25 mouse cellular contexts compared by ENCODE assay signal in genomic region chr9:65374468-65375162, GRCm38 (mm10). TPM values are rescaled to one million over a fixed set of nuclear protein-coding genes. Genes with fewer than 3 reads are reported as not detected.
DNase-seq lines count a peak whose midpoint lies in the region; ATAC-seq and TF ChIP-seq lines count a peak whose summit lies in the region.
"Had no signal": no experiment of that assay in that cellular context is flagged by ENCODE, and none has a peak within 500 bp of the region (broad histone marks: within the 10 kb centered on the region; RNA-seq: fewer than 3 reads in every experiment).

No protein-coding gene starts in this region.

- no peak for ATAC-seq in midbrain, embryonic 15.5 days (replicated peaks)
- no peak for ATAC-seq in erythroid progenitor cell, adult 5-6 weeks (replicated peaks; ENCODE audit: low FRiP score, poor library complexity, severe bottlenecking)
- ATAC-seq: midbrain, embryonic 13.5 days had no signal

- no peak overlapping the region for H3K9ac ChIP-seq in midbrain, embryonic 15.5 days
- H3K9ac ChIP-seq: heart, embryonic 13.5 days; hindbrain, embryonic 13.5 days; liver, embryonic 15.5 days; midbrain, embryonic 13.5 days had no signal

- H3K4me3 ChIP-seq in layer of hippocampus, adult 2 months = no peak overlapping the region
- no peak overlapping the region for H3K4me3 ChIP-seq in midbrain, embryonic 15.5 days
- H3K4me3 ChIP-seq: heart, embryonic 13.5 days; hindbrain, embryonic 13.5 days; liver, embryonic 15.5 days; midbrain, embryonic 13.5 days; myocyte had no signal

- H3K9me3 ChIP-seq in midbrain, embryonic 15.5 days = no peaks in the 10 kb centered on the region
- H3K9me3 ChIP-seq: heart, embryonic 13.5 days; hindbrain, embryonic 13.5 days; liver, embryonic 15.5 days; midbrain, embryonic 13.5 days had no signal

- H3K4me2 ChIP-seq in midbrain, embryonic 15.5 days = no peak overlapping the region
- H3K4me2 ChIP-seq: heart, embryonic 13.5 days; hindbrain, embryonic 13.5 days; liver, embryonic 15.5 days; midbrain, embryonic 13.5 days had no signal

- TF ChIP-seq CTCF in layer of hippocampus, adult 2 months (conservative IDR thresholded peaks at IDR 0.05) = no peak

- 0 out of 2 replicates have a peak, but pooled peaks cover 3% of the 10 kb centered on the region for H3K36me3 ChIP-seq in midbrain, embryonic 15.5 days (replicated peaks)
- H3K36me3 ChIP-seq: liver, embryonic 15.5 days had no signal

- DNase-seq in adrenal gland, postnatal 14 days = peak; percentile 57
- no peak for DNase-seq in adrenal gland, adult 2 months
- DNase-seq in layer of hippocampus, adult 2 months (ENCODE audit: low spot score in 2 of 2) = no peak
- DNase-seq in layer of hippocampus, postnatal 14 days (ENCODE audit: low spot score in 2 of 2) = no peak
- peak; percentile 51 for DNase-seq in adipocyte (ENCODE audit: low spot score)
- DNase-seq in heart, postnatal 10 days = peak; percentile 59 to 60
- DNase-seq: adrenal gland, adult 8-10 months; cerebellum, adult 2 months; retina, postnatal 1 day had no signal

- H3K4me1 ChIP-seq in midbrain, embryonic 15.5 days = no peaks in the 10 kb centered on the region
- H3K4me1 ChIP-seq: hindbrain, embryonic 13.5 days; liver, embryonic 15.5 days; midbrain, embryonic 13.5 days had no signal

- 87% methylated on average over 5 of the region's 5 CpGs for WGBS in midbrain, embryonic 15.5 days

- H3K27me3 ChIP-seq in midbrain, embryonic 15.5 days (replicated peaks) = no peaks in the 10 kb centered on the region
- H3K27me3 ChIP-seq: heart, embryonic 13.5 days; hindbrain, embryonic 13.5 days; liver, embryonic 15.5 days; midbrain, embryonic 13.5 days had no signal

- H3K27ac ChIP-seq in layer of hippocampus, adult 2 months = peak overlapping the region; percentile 60; the same call in 1 of the 2 replicates
- H3K27ac ChIP-seq in midbrain, embryonic 15.5 days = no peak overlapping the region
- H3K27ac ChIP-seq: heart, embryonic 13.5 days; hindbrain, embryonic 13.5 days; liver, embryonic 15.5 days; midbrain, embryonic 13.5 days had no signal

- intact Hi-C loops in heart, postnatal 10 days (cut with DNase I) = no loop called here

RNA-seq across cellular contexts. Expression of gene Ubap1l, which starts 13.8 kb away (rescaled TPM):
- 0.52 and 0.53 TPM in 2 replicates for total RNA-seq in adrenal gland, postnatal 14 days (2021)
- under 1 TPM; 0.45 to 0.84 TPM for total RNA-seq in adrenal gland, adult 2 months (2021)
- 0.73 and 1.3 TPM in 2 replicates for polyA plus RNA-seq in adrenal gland, adult 2 months (2012; rRNA removed)
- total RNA-seq in layer of hippocampus, adult 2 months (2021) = 1 to 10 TPM; 2.5 to 6.2 TPM
- total RNA-seq in layer of hippocampus, postnatal 14 days (2021) = 1 to 10 TPM; 3.8 to 6.5 TPM
- 1 to 10 TPM in 1 of 2 experiments, not detected in 1; 1.0 TPM for total RNA-seq in heart, postnatal 10 days (2021)
- polyA plus RNA-seq in midbrain, embryonic 15.5 days (2015; fragmentation: Nextera tagmentation; extraction: Ambion mirVana) = 2.7 and 2.9 TPM in 2 replicates
- total RNA-seq in erythroid progenitor cell, adult 5-6 weeks (2015; ENCODE audit: low replicate concordance) = not detected in 2 replicates
- not detected in 2 replicates for total RNA-seq in erythroid progenitor cell, adult 5-6 weeks (2017; ENCODE audit: low replicate concordance)
- total RNA-seq: megakaryocyte progenitor cell, adult 5-6 weeks; MEL had no signal
- polyA plus RNA-seq: heart, embryonic 13.5 days had no signal

RNA-seq across cellular contexts. Expression of gene Kbtbd13, which starts 16.8 kb away (rescaled TPM):
- 0.26 and 0.63 TPM in 2 replicates for total RNA-seq in adrenal gland, postnatal 14 days (2021)
- under 1 TPM in 1 of 2 experiments, not detected in 1; 0.97 TPM for total RNA-seq in adrenal gland, adult 2 months (2021)
- polyA plus RNA-seq in adrenal gland, adult 2 months (2012; rRNA removed) = 0.44 and 0.77 TPM in 2 replicates
- total RNA-seq in layer of hippocampus, adult 2 months (2021) = under 1 TPM; 0.29 to 0.44 TPM
- total RNA-seq in layer of hippocampus, postnatal 14 days (2021) = under 1 TPM; 0.21 to 0.25 TPM
- total RNA-seq in heart, postnatal 10 days (2021) = 1 to 10 TPM; 1.1 to 2.1 TPM
- 0.56 and 0.60 TPM in 2 replicates for polyA plus RNA-seq in midbrain, embryonic 15.5 days (2015; fragmentation: Nextera tagmentation; extraction: Ambion mirVana)
- not detected in 2 replicates for total RNA-seq in erythroid progenitor cell, adult 5-6 weeks (2015; ENCODE audit: low replicate concordance)
- total RNA-seq in erythroid progenitor cell, adult 5-6 weeks (2017; ENCODE audit: low replicate concordance) = not detected in 2 replicates
- total RNA-seq: MEL had no signal

RNA-seq across cellular contexts. Expression of gene Rasl12, which starts 23.7 kb away (rescaled TPM):
- total RNA-seq in adrenal gland, postnatal 14 days (2021) = 31.5 and 37.3 TPM in 2 replicates
- total RNA-seq in adrenal gland, adult 2 months (2021) = 10 to 100 TPM in 1 of 2 experiments, 1 to 10 TPM in 1; 7.5 to 20.4 TPM
- polyA plus RNA-seq in adrenal gland, adult 2 months (2012; rRNA removed) = 19.2 and 23.2 TPM in 2 replicates
- 1 to 10 TPM; 3.1 to 3.9 TPM for total RNA-seq in layer of hippocampus, adult 2 months (2021)
- total RNA-seq in layer of hippocampus, postnatal 14 days (2021) = 1 to 10 TPM; 3.6 to 4.8 TPM
- total RNA-seq in heart, postnatal 10 days (2021) = 10 to 100 TPM; 13.3 to 16.2 TPM
- polyA plus RNA-seq in midbrain, embryonic 15.5 days (2015; fragmentation: Nextera tagmentation; extraction: Ambion mirVana) = 7.3 and 7.4 TPM in 2 replicates
- total RNA-seq in erythroid progenitor cell, adult 5-6 weeks (2015; ENCODE audit: low replicate concordance) = not detected in 2 replicates
- not detected in 2 replicates for total RNA-seq in erythroid progenitor cell, adult 5-6 weeks (2017; ENCODE audit: low replicate concordance)
- total RNA-seq: megakaryocyte progenitor cell, adult 5-6 weeks had no signal

RNA-seq across cellular contexts. Expression of gene Pdcd7, which starts 28.7 kb away (rescaled TPM):
- total RNA-seq in adrenal gland, postnatal 14 days (2021) = 15.0 and 18.8 TPM in 2 replicates
- total RNA-seq in adrenal gland, adult 2 months (2021) = 10 to 100 TPM; 14.2 to 16.8 TPM
- 22.7 and 31.9 TPM in 2 replicates for polyA plus RNA-seq in adrenal gland, adult 2 months (2012; rRNA removed)
- 10 to 100 TPM; 29.2 to 30.8 TPM for total RNA-seq in layer of hippocampus, adult 2 months (2021)
- total RNA-seq in layer of hippocampus, postnatal 14 days (2021) = 10 to 100 TPM; 22.4 to 27.2 TPM
- 10 to 100 TPM; 11.1 to 14.7 TPM for total RNA-seq in heart, postnatal 10 days (2021)
- polyA plus RNA-seq in midbrain, embryonic 15.5 days (2015; fragmentation: Nextera tagmentation; extraction: Ambion mirVana) = 8.1 and 9.5 TPM in 2 replicates
- 7.2 and 13.4 TPM in 2 replicates for total RNA-seq in erythroid progenitor cell, adult 5-6 weeks (2015; ENCODE audit: low replicate concordance)
- 8.4 and 13.3 TPM in 2 replicates for total RNA-seq in erythroid progenitor cell, adult 5-6 weeks (2017; ENCODE audit: low replicate concordance)

RNA-seq across cellular contexts. Expression of gene Slc51b, which starts 48.1 kb away (rescaled TPM):
- not detected in 2 replicates for total RNA-seq in adrenal gland, postnatal 14 days (2021)
- total RNA-seq in adrenal gland, adult 2 months (2021) = under 1 TPM in 1 of 2 experiments, not detected in 1; 0.43 TPM
- polyA plus RNA-seq in adrenal gland, adult 2 months (2012; rRNA removed) = not detected in 2 replicates
- total RNA-seq in layer of hippocampus, adult 2 months (2021) = not detected
- not detected for total RNA-seq in layer of hippocampus, postnatal 14 days (2021)
- total RNA-seq in heart, postnatal 10 days (2021) = not detected
- polyA plus RNA-seq in midbrain, embryonic 15.5 days (2015; fragmentation: Nextera tagmentation; extraction: Ambion mirVana) = not detected in 2 replicates
- total RNA-seq in erythroid progenitor cell, adult 5-6 weeks (2015; ENCODE audit: low replicate concordance) = not detected in 2 replicates
- not detected in 2 replicates for total RNA-seq in erythroid progenitor cell, adult 5-6 weeks (2017; ENCODE audit: low replicate concordance)
- total RNA-seq: adrenal gland, adult 8-10 months; layer of hippocampus, adult 18-20 months; left cerebral cortex, adult 18-20 months; megakaryocyte progenitor cell, adult 5-6 weeks; MEL had no signal
- polyA plus RNA-seq: cerebellum, adult 2 months; cortical plate, adult 2 months; embryonic facial prominence, embryonic 14.5 days; forebrain, embryonic 11.5 days; heart, embryonic 13.5 days; hindbrain, embryonic 13.5 days; limb, embryonic 14.5 days; liver, embryonic 15.5 days; midbrain, embryonic 13.5 days; myocyte; stomach, embryonic 14.5 days had no signal

Comparison
In these comparisons a context has a peak if more than half of its experiments do, and no peak if none do; other contexts are left out.
1. DNase-seq: peak in adrenal gland, postnatal 14 days (single experiment), adipocyte (single experiment) and heart, postnatal 10 days (2 of 2); none in adrenal gland, adult 2 months (single experiment), layer of hippocampus, adult 2 months (0 of 2) and layer of hippocampus, postnatal 14 days (0 of 2).
2. RNA of gene Rasl12, which starts 23.7 kb away (total RNA-seq): 31.5 to 37.3 TPM in adrenal gland, postnatal 14 days, 7.5 to 20.4 TPM in adrenal gland, adult 2 months, 13.3 to 16.2 TPM in heart, postnatal 10 days, 3.6 to 4.8 TPM in layer of hippocampus, postnatal 14 days and 3.1 to 3.9 TPM in layer of hippocampus, adult 2 months; not detected in erythroid progenitor cell, adult 5-6 weeks; every median in the first group is over 4 times any median in the second.